Mouse (Mus musculus) spleen, postnatal 14 days (tissue): ENCODE data around the gene Rita1.

Experiments
- DNase-seq, 2 experiments: peaks; one replicate each; pipeline ENCODE4 v3.0.0; 2021 to 2022; ENCODE audit warnings: low spot score in 2 of 2

The Rita1 gene

GRCm38 (mm10) chr5:120600946-120601668, 11.3 kb downstream of the Rita1 start:
- DNase-seq, result no peak

GRCm38 (mm10) chr5:120599625-120600024, 12.8 kb downstream of the Rita1 start:
- DNase-seq, result no peak

GRCm38 (mm10) chr5:120594485-120594884, 17.9 kb downstream of the Rita1 start:
- no peak for DNase-seq

- no peak for DNase-seq
Measured at GRCm38 (mm10) chr5:120592141-120592540, 20.2 kb downstream of the Rita1 start.

GRCm38 (mm10) chr5:120590356-120591010, 21.9 kb downstream of the Rita1 start:
- no peak for DNase-seq

GRCm38 (mm10) chr5:120588569-120589094, 23.8 kb downstream of the Rita1 start, which contains the start of the genes Tpcn1 and Iqcd:
Gene Tpcn1, minus strand, starts transcription at chr5:120588673.
Gene Iqcd, plus strand, starts transcription at chr5:120589016.
- peak; percentile 98 to 99 for DNase-seq

- no peak for DNase-seq
Measured at GRCm38 (mm10) chr5:120587940-120588568, 24.3 kb downstream of the Rita1 start.

GRCm38 (mm10) chr5:120587616-120587926, 24.8 kb downstream of the Rita1 start:
- DNase-seq, result peak; percentile 51 to 54

- DNase-seq, result peak in 1 of 2 experiments; percentile 37
Measured at GRCm38 (mm10) chr5:120586741-120587615, 25.4 kb downstream of the Rita1 start.

- no peak for DNase-seq
Measured at GRCm38 (mm10) chr5:120584968-120585367, 27.4 kb downstream of the Rita1 start.

GRCm38 (mm10) chr5:120583511-120583910, 28.9 kb downstream of the Rita1 start:
- no peak for DNase-seq

GRCm38 (mm10) chr5:120582002-120582401, 30.4 kb downstream of the Rita1 start:
- no peak for DNase-seq

GRCm38 (mm10) chr5:120579898-120580626, 32.3 kb downstream of the Rita1 start:
- no peak for DNase-seq

GRCm38 (mm10) chr5:120579211-120579897, 33.0 kb downstream of the Rita1 start:
- DNase-seq, result no peak

- DNase-seq, result peak in 1 of 2 experiments; percentile 40
Measured at GRCm38 (mm10) chr5:120578504-120579081, 33.8 kb downstream of the Rita1 start.

- peak; percentile 59 to 70 for DNase-seq
Measured at GRCm38 (mm10) chr5:120577935-120578441, 34.4 kb downstream of the Rita1 start.

- DNase-seq, result no peak
Measured at GRCm38 (mm10) chr5:120576781-120577301, 35.5 kb downstream of the Rita1 start.

- DNase-seq, result no peak
Measured at GRCm38 (mm10) chr5:120574469-120575063, 37.8 kb downstream of the Rita1 start.
